Mouse (Mus musculus): ENCODE data around the gene Inmt.
"Not testable (repeated sequence)": the region's sequence is repeated elsewhere in the genome, so short reads cannot be mapped to it uniquely, and the experiment has no call there.

Gene Inmt

DNA sequence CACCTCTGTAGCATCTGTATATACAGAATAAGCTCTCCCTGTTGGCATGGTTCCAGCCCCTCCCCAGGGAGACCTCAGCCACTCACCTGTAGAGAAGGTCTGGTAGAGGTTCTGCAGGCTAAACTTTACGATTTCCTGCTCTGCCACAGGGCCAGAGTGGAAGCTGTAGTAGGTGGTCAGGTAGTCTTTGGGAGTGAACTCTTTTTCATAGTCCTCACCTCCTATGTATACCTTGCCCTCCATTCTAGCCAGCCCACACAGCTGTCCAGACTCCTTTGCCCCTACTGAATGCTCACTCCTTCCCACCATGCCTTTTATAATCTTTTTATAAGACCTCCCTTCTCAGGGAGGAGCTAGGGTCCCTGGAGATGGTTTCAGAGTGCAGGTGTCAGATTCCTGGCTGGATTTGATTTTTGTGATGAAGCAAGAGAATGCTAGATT is at the start of gene Inmt:
TSS of gene Inmt (minus strand) at position 303 of the 441 bp plus-strand sequence.
- DNase-seq (ENCODE audit: low read depth): no peak

DNA sequence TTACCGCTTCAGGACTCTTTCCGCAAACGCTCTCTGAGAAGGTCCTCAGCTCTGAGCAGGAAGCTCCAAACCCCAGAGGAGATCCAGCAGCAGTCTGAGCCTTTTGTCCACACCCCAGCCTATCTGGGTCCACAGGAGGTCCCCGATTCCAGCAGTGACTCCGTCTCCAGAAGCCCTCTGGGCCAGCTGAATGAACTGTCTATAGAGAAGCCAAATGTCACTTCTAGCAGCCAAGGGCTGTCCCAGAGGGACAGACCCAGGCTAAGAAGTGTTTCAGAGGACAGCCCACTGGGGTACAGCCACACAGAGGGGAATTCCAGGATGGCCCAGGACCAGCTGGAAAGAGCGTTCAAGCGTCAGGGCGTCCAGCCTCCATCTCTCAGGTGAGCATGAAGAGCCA is 49.1 kb upstream of the Inmt start:
- DNase-seq (ENCODE audit: low read depth): no peak

DNA sequence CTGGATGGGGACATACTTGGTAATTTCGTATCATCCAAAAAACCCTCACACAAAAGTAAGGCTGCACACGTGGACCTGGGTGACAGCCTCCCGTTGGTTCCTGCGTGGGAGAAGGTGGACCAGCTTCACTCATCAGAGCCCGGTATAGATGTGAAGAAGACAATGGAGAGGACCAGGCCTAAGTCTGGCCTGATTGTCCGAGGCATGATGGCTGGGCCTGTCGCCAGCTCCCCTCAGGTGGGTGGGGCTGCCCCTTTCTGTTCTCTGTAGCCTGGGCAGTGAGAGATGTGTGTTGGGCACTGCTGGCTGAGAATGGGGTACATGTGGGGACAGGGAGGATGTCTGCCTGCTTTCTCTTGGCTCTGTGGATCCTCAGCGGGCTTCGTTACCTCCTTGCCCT is 43.4 kb upstream of the Inmt start:
- DNase-seq (ENCODE audit: low read depth): no peak

DNA sequence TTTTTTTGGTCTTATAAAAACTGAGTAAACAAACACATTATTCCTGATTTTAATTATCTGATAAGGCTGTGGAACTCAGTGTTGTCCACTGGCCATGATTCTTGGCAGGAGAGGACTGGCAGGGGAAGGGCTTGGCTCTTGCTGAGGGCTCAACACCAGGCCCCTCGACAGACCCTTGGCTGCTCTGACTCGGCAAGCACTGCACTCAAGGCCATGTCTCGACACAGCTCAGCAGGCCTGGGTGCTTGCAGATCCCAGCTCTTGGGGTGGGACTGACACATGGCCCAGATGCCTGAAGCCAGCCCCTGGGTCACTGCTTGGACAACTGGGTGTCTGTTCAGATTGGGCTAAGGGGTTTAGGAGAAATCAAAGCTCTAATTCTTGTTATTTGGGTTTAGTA is 39.7 kb upstream of the Inmt start:
- DNase-seq (ENCODE audit: low read depth): peak; percentile 36

DNA sequence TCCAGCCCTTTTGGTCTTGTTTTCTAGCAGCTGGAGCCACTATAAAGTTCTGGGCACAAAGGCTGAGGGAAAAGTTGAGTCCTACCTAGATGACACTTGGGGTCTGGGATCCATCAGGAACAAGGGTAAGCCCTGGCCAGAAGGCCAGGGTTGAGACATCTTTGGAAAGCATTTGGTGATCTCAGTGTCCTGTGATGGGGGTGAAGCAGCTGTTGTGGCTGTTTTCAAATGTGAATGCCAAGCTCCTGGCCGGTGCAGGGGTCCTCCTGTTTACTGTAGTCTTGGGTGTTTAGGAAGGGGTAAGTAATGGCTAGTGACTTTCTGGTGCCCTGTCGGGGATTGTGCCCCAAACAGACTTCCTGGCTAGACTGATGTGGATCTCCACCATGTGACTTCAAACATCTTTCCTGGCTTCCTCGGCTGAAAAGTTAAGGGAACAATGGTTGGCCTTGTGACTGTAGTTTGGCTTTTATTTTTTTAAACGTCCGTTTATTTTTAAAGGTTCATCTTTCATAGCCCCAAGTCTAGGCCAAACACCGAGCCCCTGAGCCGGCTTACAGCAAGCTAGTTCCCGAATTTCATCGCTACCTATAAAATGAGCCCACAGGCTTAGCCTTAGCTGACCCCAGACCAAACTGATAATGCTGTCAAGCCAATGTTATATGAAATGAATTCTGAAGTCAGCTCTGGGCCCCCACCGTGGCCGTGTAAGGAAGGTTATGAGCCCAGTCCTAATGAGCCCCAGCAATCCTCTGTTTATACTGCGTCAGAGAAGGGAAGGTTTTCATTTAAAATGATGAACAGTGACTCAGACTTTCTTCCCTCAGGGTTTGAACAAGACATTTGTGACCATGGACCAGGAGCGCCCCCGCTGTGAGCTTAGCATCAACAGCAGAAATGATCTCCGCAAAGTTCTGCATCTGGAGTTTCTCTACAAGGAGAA is 35.9 kb upstream of the Inmt start:
- DNase-seq (ENCODE audit: low read depth): peak; percentile 66

DNA sequence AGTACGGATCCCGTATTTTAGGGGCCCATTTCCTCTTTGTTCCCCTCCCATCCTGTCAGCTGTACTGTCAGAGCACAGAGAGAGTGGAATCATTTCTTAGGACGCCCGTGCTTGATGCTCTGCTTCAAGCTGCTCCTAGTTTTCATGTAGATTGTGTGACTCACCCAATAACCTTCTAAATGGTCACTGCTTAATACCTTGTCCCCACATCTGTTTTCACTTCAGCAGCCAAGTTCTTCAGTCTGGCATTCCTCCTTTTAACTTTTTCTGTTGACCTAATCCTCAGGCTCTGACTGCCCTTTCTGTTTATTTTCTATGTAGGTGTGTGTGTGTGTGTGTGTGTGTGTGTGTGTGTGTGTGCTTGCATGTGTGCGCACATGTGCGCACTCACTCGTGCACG is 32.9 kb upstream of the Inmt start:
- DNase-seq (ENCODE audit: low read depth): peak; percentile 72

DNA sequence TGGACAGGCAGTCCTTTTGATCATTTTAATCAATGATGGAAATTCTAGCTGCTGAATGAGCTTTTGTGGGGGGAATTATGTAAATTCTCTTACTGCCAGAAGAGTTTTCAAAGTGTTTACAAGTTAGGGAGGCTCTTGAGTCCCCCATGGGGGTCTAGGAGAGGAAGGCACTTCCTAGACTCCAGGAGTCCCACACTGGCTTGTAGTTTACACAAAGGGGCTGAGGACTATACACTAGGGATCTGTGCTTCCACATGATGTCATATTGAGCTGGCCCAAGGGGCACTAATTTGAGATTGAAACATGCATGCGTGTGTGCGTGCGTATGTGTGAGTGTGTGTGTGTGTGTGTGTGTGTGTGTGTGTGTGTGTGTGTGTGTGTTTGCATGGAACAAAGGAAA is 29.1 kb upstream of the Inmt start:
- peak; percentile 51 for DNase-seq (ENCODE audit: low read depth)

DNA sequence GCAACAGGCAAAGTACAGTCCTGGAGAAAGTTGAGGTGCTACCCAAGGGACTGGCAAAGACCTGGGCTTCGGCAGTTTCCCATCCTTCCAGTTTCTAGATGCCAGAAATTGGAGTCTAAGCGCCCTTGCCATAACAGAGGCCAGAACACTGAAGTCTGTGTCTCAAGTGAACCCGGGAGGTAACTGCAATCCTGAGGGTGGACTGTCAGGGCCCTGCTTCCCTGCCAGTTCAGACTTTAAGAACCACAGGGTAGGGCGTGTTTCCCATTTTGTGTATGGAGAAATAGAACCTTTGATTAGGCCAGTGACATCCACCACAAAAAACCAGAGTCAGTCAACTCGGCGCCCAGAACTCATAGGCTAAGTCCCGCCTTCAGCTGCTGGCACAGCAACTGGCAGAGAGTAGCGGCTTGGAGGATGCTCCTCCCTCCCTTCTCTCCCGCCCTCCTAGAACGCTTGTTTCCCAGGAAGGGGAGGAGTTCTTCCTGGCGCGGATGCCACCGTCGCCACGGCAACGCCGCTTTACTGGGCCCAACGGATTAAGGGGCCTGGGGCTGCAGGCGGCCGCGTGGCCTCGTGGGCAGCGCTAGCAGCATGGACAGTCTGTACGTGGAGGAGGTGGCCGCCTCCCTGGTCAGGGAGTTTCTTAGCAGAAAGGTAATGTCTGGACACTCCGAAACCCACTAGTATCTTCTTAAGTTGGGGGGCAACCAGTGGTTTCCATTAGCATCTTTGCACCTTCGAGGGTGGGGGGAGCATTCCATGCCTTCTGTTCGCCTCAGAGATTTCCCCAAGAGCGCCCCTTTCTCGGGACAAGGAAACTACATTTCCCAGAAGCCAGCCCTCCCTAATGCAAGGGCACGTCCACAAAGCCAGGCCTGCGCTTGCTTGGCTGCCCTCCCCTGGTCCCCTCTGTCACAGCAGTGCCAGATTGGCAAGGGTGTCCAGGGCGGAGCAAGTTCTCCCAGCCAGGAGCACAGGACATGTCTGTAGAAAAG is 28.4 kb upstream of the Inmt start, which contains the start of gene Mindy4:
TSS of gene Mindy4 (plus strand) at position 471 of the 998 bp plus-strand sequence.
- DNase-seq (ENCODE audit: low read depth): peak; percentile 97

DNA sequence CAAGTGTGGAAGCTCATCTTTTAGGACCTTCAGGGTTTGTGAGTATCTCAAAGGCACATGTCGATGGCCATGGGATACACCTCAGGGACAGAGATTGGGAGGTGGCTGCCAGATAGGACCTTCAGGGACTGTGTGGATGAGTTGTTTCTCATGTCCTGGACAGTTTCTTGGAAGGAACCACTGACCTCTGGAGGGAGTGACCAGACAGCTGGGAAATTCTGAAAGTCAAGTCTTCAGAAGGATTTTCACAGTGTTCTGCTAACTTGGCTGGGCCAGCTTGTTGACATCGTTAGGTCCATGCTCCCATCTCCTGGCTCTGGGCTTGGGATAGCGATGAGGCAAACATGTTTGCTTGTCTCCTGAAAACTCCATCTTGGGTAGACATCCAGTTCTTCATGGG is 24.2 kb upstream of the Inmt start:
- no peak for DNase-seq (ENCODE audit: low read depth)

DNA sequence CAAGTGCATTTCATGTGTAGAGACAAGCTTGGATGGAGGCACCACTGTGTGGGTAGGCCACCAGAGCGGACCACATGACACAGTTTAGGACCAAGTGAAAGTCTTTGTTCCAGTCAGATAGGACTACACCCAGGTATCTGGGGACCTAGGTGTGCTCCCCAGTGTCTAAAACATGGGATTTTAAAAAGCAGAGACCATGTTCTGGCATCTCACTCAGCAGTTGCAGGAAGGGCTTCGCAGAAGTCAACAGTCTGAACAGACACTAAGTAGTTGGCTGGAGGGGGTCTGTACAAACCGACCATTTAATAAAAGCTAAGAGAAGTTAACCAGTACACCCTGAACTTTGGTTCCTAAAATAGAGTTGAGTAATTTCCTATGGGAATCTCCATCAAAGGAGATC is 18.3 kb upstream of the Inmt start:
- DNase-seq (ENCODE audit: low read depth): no peak

DNA sequence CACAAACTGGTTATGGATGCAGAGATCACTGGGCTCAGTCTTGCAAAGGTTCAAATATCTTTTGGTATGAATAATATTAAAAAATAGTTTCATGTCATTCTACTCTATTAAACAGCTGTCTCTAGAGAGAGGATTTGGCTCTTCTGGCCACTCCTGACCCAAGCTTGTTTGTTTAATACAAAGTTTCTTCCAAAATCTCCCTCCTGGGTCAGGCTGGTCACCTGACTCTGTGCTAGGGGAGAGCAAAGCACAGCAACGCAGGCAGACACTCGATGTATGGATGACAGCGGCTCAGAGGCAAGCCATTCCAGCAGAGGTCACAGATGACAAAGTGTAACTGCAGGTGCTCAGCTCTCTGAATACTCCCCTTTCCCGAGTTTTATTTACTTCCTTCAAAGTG is 16.7 kb upstream of the Inmt start:
- DNase-seq (ENCODE audit: low read depth): no peak

DNA sequence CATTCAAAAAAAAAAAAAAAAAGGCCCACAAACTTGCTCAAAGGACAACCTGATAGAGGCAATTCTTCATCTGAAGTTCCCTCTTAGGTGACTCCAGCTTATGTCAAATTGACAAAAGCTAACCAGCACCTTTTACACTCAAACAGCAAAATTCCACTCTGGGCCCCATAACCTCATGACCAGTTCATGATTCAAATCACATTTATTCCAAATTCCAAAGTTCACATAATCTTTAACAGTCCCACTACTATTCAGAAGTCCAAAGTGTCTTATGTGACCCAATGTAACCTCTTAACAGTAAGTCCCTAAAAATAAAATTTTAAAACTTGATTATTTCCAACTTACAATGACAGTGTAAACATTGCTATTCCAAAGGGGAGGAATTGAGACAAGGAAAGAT is 14.6 kb upstream of the Inmt start:
- DNase-seq (ENCODE audit: low read depth): no peak

DNA sequence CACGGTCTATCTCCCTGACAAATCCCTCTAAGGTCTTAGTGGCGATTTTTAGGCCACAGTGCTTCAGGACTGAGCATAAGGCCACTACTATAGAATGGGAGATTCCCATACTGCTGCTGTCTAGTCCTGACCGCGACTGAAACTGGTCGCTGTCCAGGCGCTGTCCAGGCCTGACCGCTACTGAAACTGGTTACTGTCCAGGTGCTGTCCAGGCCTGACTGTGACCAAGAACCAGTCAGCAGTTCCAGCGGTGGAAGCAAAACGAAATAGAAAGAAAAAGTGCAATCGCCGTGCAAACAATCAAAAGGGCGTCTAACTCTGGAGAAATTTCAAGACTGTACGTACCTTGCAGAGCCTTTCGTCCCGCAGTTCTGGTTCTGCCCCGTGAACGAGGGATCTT is 13.0 kb upstream of the Inmt start:
- DNase-seq (ENCODE audit: low read depth): not testable (repeated sequence)

DNA sequence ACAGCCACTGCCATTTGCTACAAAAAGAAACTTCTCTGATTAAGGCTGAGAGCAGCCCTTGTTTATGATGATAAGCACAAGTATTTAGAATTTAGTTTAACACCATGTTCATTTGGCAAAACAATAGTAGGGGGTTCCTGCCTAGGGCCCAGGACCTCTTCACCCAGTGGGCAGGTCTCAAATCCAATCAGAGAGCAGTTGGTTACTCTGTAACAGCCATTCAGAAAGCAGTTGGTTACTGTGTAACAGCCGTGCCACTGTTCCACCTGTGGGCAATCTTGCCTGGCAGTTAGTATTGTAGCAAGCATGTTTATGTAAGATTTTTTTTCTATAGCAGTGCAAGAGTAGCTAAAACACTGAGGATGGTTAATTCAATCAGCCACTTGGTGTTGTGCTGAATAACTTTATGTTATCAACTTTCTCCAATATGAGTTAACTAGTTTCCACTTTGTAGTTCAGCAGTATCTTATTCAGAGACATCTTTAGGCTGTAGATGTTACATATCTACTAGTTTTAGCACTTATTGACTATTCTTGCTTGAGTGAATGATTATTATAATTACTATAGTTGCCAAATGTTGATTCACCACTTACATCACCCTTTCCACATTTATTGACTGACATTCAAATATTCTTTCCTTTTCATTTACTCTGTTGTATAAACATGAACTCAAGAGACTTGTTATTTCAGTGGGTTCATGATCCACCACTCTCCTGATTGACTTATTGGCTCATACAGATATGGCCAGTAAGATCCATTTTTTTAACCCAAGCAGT is 8.0 kb upstream of the Inmt start:
- no peak for DNase-seq (ENCODE audit: low read depth)

DNA sequence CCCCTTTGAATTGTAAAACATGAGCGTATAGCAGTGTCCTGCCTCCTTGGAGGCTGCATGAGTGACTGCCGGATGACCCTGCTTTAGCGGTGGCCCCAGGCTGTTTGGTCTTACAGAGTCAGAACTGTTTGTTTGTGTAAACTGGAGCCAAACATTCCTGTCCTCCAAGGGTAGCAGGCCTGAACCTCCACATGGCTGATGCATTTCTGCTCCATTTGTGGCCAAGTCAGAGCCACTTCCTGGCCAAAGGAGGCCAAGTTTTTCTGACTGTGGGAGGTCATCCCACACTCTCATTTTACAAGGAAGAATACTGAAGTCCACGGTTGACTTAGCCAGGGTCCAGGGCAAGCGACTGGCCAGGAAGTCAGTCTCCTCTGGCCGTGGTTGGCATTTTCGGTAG is 4.7 kb upstream of the Inmt start:
- peak; percentile 65 for DNase-seq (ENCODE audit: low read depth)

DNA sequence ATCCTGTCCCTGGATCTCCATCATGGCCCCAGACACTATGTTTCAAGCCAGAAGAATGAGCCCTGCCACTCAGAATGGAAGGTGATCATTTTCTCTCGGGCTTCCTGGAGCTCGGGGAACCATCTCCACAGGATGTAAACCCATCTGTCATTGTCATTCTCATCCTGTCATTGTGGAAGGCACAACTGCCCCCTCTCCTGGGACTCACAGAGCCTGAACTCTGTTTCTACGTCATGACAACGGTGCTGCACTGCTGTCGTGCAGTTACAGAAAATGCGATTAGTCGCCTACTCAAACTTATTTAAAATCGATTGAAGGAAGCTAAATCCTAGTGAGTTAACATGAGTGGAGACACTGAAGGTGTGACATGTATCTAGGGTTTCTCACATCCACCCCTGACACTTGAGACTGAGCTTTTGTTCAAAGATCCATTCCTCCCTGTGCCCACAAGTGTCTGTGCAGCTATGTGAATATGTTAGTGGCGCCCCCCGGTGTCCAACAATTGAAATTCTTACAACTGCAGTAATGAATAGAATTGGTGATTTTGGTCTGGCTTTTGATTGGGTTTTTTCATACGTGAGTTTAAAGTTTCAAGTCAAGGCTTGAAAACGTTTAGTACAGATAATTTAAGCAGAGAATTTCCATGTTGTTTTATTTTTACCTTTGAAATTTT is 2.4 kb upstream of the Inmt start:
- DNase-seq (ENCODE audit: low read depth): peak; percentile 51

DNA sequence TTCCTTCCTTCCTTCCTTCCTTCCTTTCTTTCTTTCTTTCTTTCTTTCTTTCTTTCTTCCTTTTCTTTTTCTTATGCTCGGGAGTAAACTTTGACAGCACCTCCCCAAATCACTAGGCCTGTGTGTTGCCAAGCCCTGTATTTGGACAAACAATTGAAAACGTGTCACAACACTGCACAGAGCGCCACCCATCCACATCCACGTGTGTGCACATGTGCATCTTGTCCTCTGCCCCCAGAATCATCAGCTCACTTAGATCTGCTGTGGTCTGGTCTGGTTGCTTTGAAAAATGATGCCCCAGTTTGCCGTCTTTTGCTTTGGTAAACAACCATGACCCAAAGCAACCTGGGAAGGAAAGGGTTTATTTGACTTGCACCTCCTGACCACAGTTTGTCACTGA is 1.0 kb upstream of the Inmt start:
- no peak for DNase-seq (ENCODE audit: low read depth)

DNA sequence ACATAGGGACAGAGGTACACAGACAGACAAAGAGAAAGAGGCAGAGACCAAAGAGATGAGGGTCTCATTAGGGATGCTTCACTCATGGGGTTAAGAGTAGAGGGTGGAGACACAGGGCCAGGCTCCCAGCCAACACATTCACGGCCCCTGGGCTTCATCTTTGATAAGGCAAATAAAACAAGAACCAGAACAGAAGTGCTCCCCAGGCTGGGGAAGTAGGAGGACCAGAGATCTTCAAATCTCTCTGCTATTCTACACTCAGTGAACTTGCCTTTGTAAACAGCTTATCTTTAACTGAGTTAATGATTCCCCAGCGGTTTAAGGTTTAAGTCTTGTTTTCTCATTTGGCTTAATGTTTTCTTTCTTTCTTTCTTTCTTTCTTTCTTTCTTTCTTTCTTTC is 613 bp upstream of the Inmt start:
- DNase-seq (ENCODE audit: low read depth): peak; percentile 29

DNA sequence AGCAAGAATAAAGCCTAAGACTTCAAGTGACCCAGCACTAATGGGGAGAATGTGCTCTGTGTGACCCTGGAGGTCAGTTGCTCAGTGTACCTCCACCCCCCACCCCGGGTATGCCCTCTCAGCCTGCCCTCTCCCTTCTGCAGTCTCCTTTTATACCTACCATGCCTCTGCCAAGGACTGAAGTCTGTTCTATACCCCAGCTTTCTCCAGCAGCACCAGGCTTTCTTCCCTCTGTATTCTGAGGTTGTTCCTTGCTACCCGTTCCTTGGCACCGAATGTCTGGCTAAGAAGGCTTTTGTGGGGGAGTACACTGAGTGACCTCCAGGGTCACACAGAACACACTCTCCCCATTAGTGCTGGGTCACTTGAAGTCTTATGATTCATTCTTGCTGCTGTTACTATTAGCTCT is 898 bp downstream of the Inmt start:
- DNase-seq (ENCODE audit: low read depth): no peak

DNA sequence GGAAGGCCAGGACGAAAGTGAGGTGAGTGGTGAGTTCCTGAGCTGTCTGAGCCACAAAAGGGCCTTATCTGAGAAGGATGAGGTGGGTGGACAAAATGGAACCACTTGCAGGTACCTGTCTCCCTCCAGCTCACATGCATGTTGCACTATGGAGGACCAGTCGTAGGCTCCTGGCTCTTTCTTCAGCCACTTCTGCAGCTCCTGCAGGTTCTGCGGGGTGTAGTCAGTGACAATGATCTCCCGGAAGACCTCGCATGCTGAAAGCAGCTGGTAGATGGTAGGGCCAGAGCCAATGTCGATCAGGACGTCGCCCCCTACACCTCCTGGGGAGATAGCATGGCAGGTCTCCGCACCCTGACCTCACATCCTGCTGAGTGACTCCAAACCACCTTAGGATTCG is 1.7 kb downstream of the Inmt start:
- DNase-seq (ENCODE audit: low read depth): no peak

DNA sequence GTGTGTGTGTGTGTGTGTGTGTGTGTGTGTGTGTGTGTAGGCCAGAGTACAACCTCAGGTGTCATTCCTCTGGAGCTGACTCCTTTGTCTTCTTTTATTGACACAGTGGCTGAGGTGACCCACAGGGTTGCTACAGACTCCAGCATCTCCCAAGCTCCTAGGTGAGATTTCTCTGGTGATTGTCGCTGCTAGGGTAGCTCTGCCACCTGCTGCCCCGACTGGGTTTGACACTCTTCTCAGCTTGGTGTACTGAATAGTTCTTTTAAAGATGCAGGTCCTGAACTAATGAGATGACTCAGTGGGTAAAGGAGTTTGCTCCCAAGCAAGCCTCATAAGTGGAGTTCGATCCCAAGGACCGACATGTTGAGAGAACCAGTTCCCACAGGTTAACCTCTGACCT is 3.2 kb downstream of the Inmt start:
- no peak for DNase-seq (ENCODE audit: low read depth)
